In the genomic region with DNA sequence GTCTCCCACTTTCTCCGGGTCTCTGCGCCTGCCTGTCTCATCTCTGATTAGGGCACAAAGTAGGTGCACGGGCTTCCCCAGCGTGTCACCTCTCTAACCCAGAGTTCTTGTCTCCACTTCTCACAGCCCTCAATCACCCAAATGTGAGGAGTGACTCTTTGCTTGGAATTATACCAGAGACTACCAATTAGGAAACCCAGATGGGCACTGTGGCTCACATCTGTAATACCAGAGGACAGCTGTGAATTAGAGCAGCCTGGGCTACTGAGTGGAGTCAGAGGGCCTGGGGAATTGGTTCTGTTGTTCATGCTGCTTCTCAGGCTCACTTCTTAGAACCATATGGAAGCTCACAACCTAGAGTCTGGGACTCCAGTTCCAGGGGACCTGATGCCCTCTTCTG, we compare ENCODE assay signal across 13 mouse cellular contexts.
"Had no signal": no experiment of that assay in that cellular context is flagged by ENCODE, and none has a peak within 500 bp of the region (broad histone marks: within the 10 kb centered on the region; RNA-seq: fewer than 3 reads in every experiment).

No protein-coding gene starts in this region.

- H3K36me3 ChIP-seq: intestine, embryonic 15.5 days; kidney, embryonic 15.5 days; liver, embryonic 13.5 days; neural tube, embryonic 12.5 days had no signal

- H3K27me3 ChIP-seq: intestine, embryonic 15.5 days; kidney, embryonic 15.5 days; neural tube, embryonic 12.5 days had no signal

- H3K4me2 ChIP-seq: intestine, embryonic 15.5 days; kidney, embryonic 15.5 days; liver, embryonic 13.5 days had no signal

- H3K27ac ChIP-seq: intestine, embryonic 15.5 days; kidney, embryonic 15.5 days; left cerebral cortex, adult 2 months; liver, embryonic 13.5 days; neural tube, embryonic 12.5 days had no signal

- H3K4me3 ChIP-seq: intestine, embryonic 15.5 days; kidney, embryonic 15.5 days; left cerebral cortex, adult 2 months; liver, embryonic 13.5 days; neural tube, embryonic 12.5 days had no signal

- DNase-seq: kidney, adult 2 months; kidney, postnatal 14 days; liver; liver, embryonic 13.5 days; liver, postnatal 0 days; lung, postnatal 36 days; right cerebral cortex, postnatal 14 days; thymus, adult 2 months; thymus, postnatal 25 days had no signal

- H3K4me1 ChIP-seq: liver, embryonic 13.5 days had no signal

- H3K9ac ChIP-seq: intestine, embryonic 15.5 days; kidney, embryonic 15.5 days; liver, embryonic 13.5 days; liver, postnatal 0 days; neural tube, embryonic 12.5 days had no signal

- ATAC-seq: liver, postnatal 0 days had no signal

- H3K9me3 ChIP-seq: intestine, embryonic 15.5 days; kidney, embryonic 15.5 days; liver, embryonic 13.5 days; neural tube, embryonic 12.5 days had no signal
